Mouse (Mus musculus): ENCODE results near the gene Gpr82. TPM values are rescaled to one million over a fixed set of nuclear protein-coding genes. Genes with fewer than 3 reads are reported as not detected.

Gene Gpr82
- polyA plus RNA-seq, 1 experiment from 2014 or later = not detected

GRCm38 (mm10) chrX:13700681-13701080, 39.5 kb downstream of the Gpr82 start:
- no peaks in the 10 kb centered on the region for H3K9me3 ChIP-seq (ENCODE audit: control insufficient read depth, low read length)
- no peak overlapping the region for H3K4me3 ChIP-seq (ENCODE audit: low read depth, low read length)
- H3K27ac ChIP-seq (replicated peaks) = no peak overlapping the region
- no peak for TF ChIP-seq EP300 (optimal IDR thresholded peaks at IDR 0.05)
- TF ChIP-seq CTCF (IDR thresholded peaks at IDR 0.05; ENCODE audit: low read depth) = no peak
- DNase-seq (ENCODE audit: low spot score) = no peak
- no peaks in the 10 kb centered on the region for H3K27me3 ChIP-seq (ENCODE audit: control insufficient read depth, insufficient read depth, low read length)
- no peak overlapping the region for H3K4me2 ChIP-seq (replicated peaks; ENCODE audit: low read depth)
- ATAC-seq (ENCODE audit: low FRiP score, low TSS enrichment) = no peak
- WGBS = 77% methylated on average over 3 of the region's 3 CpGs
- H3K9ac ChIP-seq (ENCODE audit: low read length) = no peak overlapping the region
- H3K36me3 ChIP-seq (ENCODE audit: control insufficient read depth, insufficient read depth, low read length) = no peaks in the 10 kb centered on the region
- no peaks in the 10 kb centered on the region for H3K4me1 ChIP-seq (replicated peaks; ENCODE audit: control insufficient read depth, insufficient read depth)

DNA sequence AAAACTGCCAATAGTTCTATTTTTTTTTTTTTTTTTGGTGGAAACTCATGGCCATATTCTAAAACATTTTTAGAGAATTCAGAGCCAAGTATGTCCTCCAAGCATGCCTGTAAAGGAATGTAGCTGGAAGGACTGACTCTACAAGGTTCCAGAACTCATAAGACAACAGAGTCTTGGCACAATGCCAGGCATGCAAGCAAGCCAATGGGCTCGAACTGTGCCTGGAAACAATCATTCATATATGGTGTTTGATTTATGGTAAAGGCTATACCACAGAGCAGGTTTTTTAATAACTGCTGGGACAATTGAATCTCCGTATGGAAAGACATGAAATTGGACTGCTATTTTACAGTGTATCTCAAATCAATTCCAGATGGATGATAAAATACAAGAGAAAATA, 43.9 kb downstream of the Gpr82 start:
- no peaks in the 10 kb centered on the region for H3K27me3 ChIP-seq (ENCODE audit: control insufficient read depth, insufficient read depth, low read length)
- no peak overlapping the region for H3K27ac ChIP-seq (replicated peaks)
- no peaks in the 10 kb centered on the region for H3K36me3 ChIP-seq (ENCODE audit: control insufficient read depth, insufficient read depth, low read length)
- peak; percentile 30 for DNase-seq (ENCODE audit: low spot score)
- ATAC-seq (ENCODE audit: low FRiP score, low TSS enrichment) = no peak
- no peak for TF ChIP-seq CTCF (IDR thresholded peaks at IDR 0.05; ENCODE audit: low read depth)
- no peak for TF ChIP-seq EP300 (optimal IDR thresholded peaks at IDR 0.05)
- H3K9me3 ChIP-seq (ENCODE audit: control insufficient read depth, low read length) = no peaks in the 10 kb centered on the region
- WGBS = 20% methylated on average over 2 of the region's 2 CpGs
- no peaks in the 10 kb centered on the region for H3K4me1 ChIP-seq (replicated peaks; ENCODE audit: control insufficient read depth, insufficient read depth)
- H3K9ac ChIP-seq (ENCODE audit: low read length) = no peak overlapping the region
- H3K4me2 ChIP-seq (replicated peaks; ENCODE audit: low read depth) = no peak overlapping the region
- H3K4me3 ChIP-seq (ENCODE audit: low read depth, low read length) = no peak overlapping the region

DNA sequence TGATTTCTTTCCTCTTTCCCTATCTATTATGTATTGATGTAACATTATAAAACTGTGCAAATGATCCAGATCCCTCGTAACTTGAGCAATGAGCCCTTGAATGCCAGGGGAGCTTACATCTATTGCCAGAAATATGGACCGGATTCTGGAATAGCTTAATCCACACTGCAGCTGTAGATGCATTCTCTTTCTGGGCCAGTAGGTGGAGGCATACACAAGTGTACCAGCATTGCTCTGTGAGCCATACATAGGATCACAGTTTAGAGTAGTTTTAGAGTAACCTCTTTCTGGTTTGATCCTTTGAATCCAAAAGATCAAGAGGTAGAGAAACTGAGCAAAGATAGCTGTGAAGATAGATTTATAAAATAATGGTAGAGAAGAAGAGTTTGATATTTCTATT, 49.0 kb downstream of the Gpr82 start:
- no peak overlapping the region for H3K9ac ChIP-seq (ENCODE audit: low read length)
- TF ChIP-seq CTCF (IDR thresholded peaks at IDR 0.05; ENCODE audit: low read depth) (peak; percentile 89), EP300 (optimal IDR thresholded peaks at IDR 0.05) (no peak)
- ATAC-seq (ENCODE audit: low FRiP score, low TSS enrichment) = no peak
- H3K27me3 ChIP-seq (ENCODE audit: control insufficient read depth, insufficient read depth, low read length) = no peaks in the 10 kb centered on the region
- no peak overlapping the region for H3K4me2 ChIP-seq (replicated peaks; ENCODE audit: low read depth)
- peak; percentile 52 for DNase-seq (ENCODE audit: low spot score)
- H3K4me1 ChIP-seq (replicated peaks; ENCODE audit: control insufficient read depth, insufficient read depth) = no peaks in the 10 kb centered on the region
- 23% methylated on average over 2 of the region's 2 CpGs for WGBS
- H3K4me3 ChIP-seq (ENCODE audit: low read depth, low read length) = no peak overlapping the region
- no peaks in the 10 kb centered on the region for H3K9me3 ChIP-seq (ENCODE audit: control insufficient read depth, low read length)
- no peak overlapping the region for H3K27ac ChIP-seq (replicated peaks)
- H3K36me3 ChIP-seq (ENCODE audit: control insufficient read depth, insufficient read depth, low read length) = no peaks in the 10 kb centered on the region

Small RNA genes lying within 50 kb of the gene (microRNA-seq; reads per million reads assigned to microRNA genes)
- gene Gm25246 = not detected

Other genes with a start within 250 kb of the Gpr82 start
- 0.04 and 0.08 TPM in 2 replicates for gene Nyx, start 195.3 kb upstream of the Gpr82 start, polyA plus RNA-seq (2015; fragmentation: Nextera tagmentation; extraction: Ambion mirVana)
- gene Gpr34, start 29.3 kb upstream of the Gpr82 start, polyA plus RNA-seq (2015; fragmentation: Nextera tagmentation; extraction: Ambion mirVana) = 2.8 and 3.0 TPM in 2 replicates
- 9.3 and 11.1 TPM in 2 replicates for gene Cask, start 190.0 kb downstream of the Gpr82 start, polyA plus RNA-seq (2015; fragmentation: Nextera tagmentation; extraction: Ambion mirVana)